Mouse (Mus musculus) ovary, postnatal 14 days (tissue): Measurements from ENCODE around the gene Rftn1.
"Not testable (repeated sequence)": the region's sequence is repeated elsewhere in the genome, so short reads cannot be mapped to it uniquely, and the experiment has no call there.

ENCODE experiments used
- DNase-seq: peaks from one replicate; pipeline ENCODE4 v3.0.0; 2022; ENCODE audit warnings: low spot score

The Rftn1 gene

GRCm38 (mm10) chr17:50127045-50127813 is 63.2 kb downstream of the Rftn1 start:
- DNase-seq: no peak

GRCm38 (mm10) chr17:50126545-50126944 is 63.9 kb downstream of the Rftn1 start:
- DNase-seq: no peak

- DNase-seq: no peak
Observed at GRCm38 (mm10) chr17:50125900-50126299, 64.6 kb downstream of the Rftn1 start.

GRCm38 (mm10) chr17:50125245-50125798 is 65.2 kb downstream of the Rftn1 start:
- no peak for DNase-seq

- DNase-seq: no peak
Observed at GRCm38 (mm10) chr17:50124708-50125107, 65.8 kb downstream of the Rftn1 start.

- no peak for DNase-seq
Observed at GRCm38 (mm10) chr17:50122555-50122954, 67.9 kb downstream of the Rftn1 start.

GRCm38 (mm10) chr17:50120098-50120497 is 70.4 kb downstream of the Rftn1 start:
- no peak for DNase-seq

GRCm38 (mm10) chr17:50117461-50117860 is 73.0 kb downstream of the Rftn1 start:
- no peak for DNase-seq

- DNase-seq: no peak
Observed at GRCm38 (mm10) chr17:50116980-50117379, 73.5 kb downstream of the Rftn1 start.

- DNase-seq: not testable (repeated sequence)
Observed at GRCm38 (mm10) chr17:50116401-50116800, 74.1 kb downstream of the Rftn1 start.

- not testable (repeated sequence) for DNase-seq
Observed at GRCm38 (mm10) chr17:50115716-50116115, 74.8 kb downstream of the Rftn1 start.

- DNase-seq: no peak
Observed at GRCm38 (mm10) chr17:50114659-50115058, 75.8 kb downstream of the Rftn1 start.

GRCm38 (mm10) chr17:50110650-50111415 is 79.6 kb downstream of the Rftn1 start:
- DNase-seq: no peak

GRCm38 (mm10) chr17:50106811-50107210 is 83.7 kb downstream of the Rftn1 start:
- DNase-seq: no peak

GRCm38 (mm10) chr17:50104131-50104530 is 86.3 kb downstream of the Rftn1 start:
- DNase-seq: no peak

- no peak for DNase-seq
Observed at GRCm38 (mm10) chr17:50101416-50101815, 89.1 kb downstream of the Rftn1 start.

- DNase-seq: no peak
Observed at GRCm38 (mm10) chr17:50100070-50100469, 90.4 kb downstream of the Rftn1 start.

GRCm38 (mm10) chr17:50099378-50099777 is 91.1 kb downstream of the Rftn1 start:
- DNase-seq: no peak

- DNase-seq: no peak
Observed at GRCm38 (mm10) chr17:50098297-50098696, 92.2 kb downstream of the Rftn1 start.

GRCm38 (mm10) chr17:50097831-50098230 is 92.6 kb downstream of the Rftn1 start:
- DNase-seq: no peak

GRCm38 (mm10) chr17:50096305-50096704 is 94.2 kb downstream of the Rftn1 start:
- no peak for DNase-seq

- no peak for DNase-seq
Observed at GRCm38 (mm10) chr17:50094596-50094995, 95.9 kb downstream of the Rftn1 start.

GRCm38 (mm10) chr17:50094077-50094476 is 96.4 kb downstream of the Rftn1 start:
- DNase-seq: no peak
